Mouse (Mus musculus): Measurements from ENCODE around the gene Fancc.

DNA sequence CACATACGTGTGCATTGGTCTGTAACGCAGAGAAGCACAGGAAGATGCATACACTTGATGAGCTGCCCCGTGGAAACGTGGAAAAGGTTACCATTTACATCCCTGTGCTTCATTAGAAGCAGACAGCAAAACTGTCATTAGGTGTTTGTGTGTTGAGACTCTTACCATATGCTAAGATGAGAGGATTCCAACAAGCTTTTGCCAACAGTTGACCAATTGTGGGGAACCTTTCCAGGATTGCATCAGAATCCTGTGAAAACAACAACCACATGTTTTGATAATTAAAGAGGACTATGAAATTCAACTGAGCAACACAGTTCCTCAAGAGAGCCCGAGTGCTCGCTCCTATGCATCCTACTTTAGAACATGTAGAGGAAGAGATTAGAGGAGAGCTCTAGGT lies 97.0 kb downstream of the Fancc start:
- TF ChIP-seq CTCF (IDR thresholded peaks at IDR 0.05; ENCODE audit: low read depth) (no peak), EP300 (IDR thresholded peaks at IDR 0.05; ENCODE audit: low read depth) (no peak)
